Mouse (Mus musculus) erythroid progenitor cell, adult 5-6 weeks (primary cell): ENCODE data around the gene Tmem106a. TPM values are rescaled to one million over a fixed set of nuclear protein-coding genes. Genes with fewer than 3 reads are reported as not detected.
"Not testable (repeated sequence)": the region's sequence is repeated elsewhere in the genome, so short reads cannot be mapped to it uniquely, and the experiment has no call there.

Source experiments
- ATAC-seq: replicated peaks from 2 replicates; pipeline ENCODE4 v1.8.0; 2016; ENCODE audit warnings: moderate number of reproducible peaks, mild to moderate bottlenecking, moderate TSS enrichment, inconsistent platforms; ENCODE audit not compliant: poor library complexity, low FRiP score, severe bottlenecking
- total RNA-seq, 2 experiments: library from RNA; stranded (forward) in 1 of 2; stranded (reverse) in 1 of 2; fragments of 150-400 nt in 1 of 2; fragments of 186-747, 209-891 nt in 1 of 2; gene quantifications; 2 replicates each; pipeline versions ENCODE4 v1.2.3 to v1.2.4; 2015 to 2017; ENCODE audit warnings: low replicate concordance in 2 of 2

Gene Tmem106a
- total RNA-seq (2015; ENCODE audit: low replicate concordance) (13.7 and 22.2 TPM in 2 replicates), total RNA-seq (2017; ENCODE audit: low replicate concordance) (2.6 and 3.0 TPM in 2 replicates)

GRCm38 (mm10) chr11:101582054-101583035, at the start of gene Tmem106a:
TSS of gene Tmem106a (plus strand) at chr11:101582242.
- ATAC-seq: peak; percentile 93

DNA sequence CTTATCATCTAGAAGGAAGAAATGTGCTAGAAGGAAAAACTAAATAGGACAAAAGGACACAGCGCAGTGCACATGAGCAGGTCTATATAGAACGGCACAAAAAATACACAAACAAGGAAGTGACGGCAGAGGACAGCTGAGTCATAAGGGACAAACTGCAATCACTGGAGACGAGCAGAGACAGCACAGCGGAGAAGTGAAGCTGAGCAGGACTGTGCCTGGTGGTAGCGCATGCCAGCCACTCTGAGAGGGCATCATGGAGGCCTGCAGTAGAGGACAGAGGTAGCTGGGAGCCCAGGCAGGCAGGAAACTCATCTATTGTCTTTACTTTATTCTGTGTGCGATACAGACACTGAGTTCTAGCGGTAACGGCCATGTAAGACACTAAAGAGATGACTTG, 38.5 kb upstream of the Tmem106a start:
- no peak for ATAC-seq

- ATAC-seq: no peak
Measured at GRCm38 (mm10) chr11:101544132-101544531, 37.9 kb upstream of the Tmem106a start.

DNA sequence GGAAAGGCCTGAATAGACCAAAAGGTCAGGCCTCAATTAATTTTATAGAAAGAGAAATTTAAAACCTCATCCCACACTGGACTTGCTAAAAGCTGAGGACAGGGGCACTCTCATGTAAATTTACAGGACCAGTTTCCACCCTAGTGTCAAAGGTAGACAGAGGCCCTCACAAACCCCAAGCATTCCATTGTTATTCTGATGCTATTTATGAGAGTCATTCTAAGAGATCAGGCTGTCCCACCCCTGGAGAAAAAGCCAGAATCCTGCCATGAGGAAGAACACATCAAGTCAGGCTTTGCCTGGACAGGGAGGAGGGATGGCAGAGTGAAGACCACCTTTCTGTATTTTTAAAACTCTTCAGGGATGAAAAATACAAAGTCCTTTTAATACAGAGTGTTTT, 33.5 kb upstream of the Tmem106a start:
- ATAC-seq: no peak

- peak; percentile 75 for ATAC-seq
Measured at GRCm38 (mm10) chr11:101551751-101552475, 30.1 kb upstream of the Tmem106a start, which contains the start of the genes Brca1 and Nbr1. TSS of gene Brca1 (minus strand) at chr11:101551955. TSS of gene Nbr1 (plus strand) at chr11:101552149.

DNA sequence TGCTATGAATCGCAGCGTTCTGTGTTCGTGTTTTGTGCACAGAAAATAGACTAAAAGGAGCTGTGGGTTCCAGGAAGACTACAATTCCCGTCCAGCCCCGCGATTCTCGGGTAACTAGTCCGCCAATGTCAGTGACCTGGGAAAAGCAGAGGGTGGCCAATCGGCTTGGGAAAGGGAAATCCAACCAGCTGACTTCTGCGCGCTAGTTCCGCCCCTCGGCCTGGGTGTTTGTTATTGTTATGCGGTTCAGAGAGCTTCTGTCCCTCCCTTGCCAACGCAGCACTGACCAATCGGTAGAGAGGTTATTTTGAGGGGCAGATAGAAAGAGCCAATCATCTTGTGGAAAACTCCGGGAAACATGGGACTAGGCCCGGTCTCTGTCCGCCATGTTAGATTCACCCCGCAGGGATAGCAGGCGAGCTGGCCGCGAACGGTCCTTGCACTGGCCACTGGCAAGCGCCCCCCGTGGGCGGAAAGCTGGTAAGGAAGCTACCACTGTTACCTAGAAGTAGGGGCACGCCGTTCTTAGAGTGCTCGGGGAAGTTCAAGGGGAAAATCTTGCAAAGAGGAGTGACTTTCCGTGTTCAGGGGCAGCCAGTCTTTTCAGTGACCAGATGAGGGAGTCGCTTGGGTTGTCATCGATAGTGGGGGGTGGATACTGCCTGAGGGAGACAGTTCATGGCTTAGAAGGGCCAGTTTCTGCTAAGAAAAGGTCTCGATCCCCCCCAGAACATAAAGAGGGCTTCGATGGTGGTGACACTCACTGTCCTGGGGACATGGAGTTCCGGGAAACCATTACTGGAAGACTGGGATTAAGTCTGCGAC, 29.4 kb upstream of the Tmem106a start:
- ATAC-seq: peak; percentile 85

GRCm38 (mm10) chr11:101553354-101553930, 28.6 kb upstream of the Tmem106a start:
- ATAC-seq: no peak

DNA sequence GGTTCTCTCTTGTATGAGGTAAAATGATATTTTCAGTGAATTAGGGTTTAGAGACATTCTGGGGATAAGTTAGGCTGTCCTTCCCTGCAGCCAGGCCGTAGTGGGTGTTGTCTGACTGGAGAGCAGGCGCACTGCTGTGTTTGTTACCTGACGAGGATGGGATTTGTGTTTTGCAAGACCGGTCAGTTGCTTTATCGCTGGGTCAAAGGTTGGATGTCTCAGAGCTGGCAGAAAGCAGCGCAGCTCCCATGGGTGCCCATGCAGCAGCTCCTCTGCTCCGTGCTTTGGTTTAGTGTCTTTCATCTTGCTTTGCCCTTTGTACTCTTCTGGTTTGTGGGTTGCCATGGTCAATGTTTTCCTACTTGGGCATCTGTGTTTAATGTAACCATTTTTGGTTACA, 25.5 kb upstream of the Tmem106a start:
- no peak for ATAC-seq

GRCm38 (mm10) chr11:101556954-101557353, 25.1 kb upstream of the Tmem106a start:
- ATAC-seq: no peak

- ATAC-seq: peak; percentile 80
Measured at GRCm38 (mm10) chr11:101562391-101562790, 19.7 kb upstream of the Tmem106a start.

- no peak for ATAC-seq
Measured at GRCm38 (mm10) chr11:101568421-101568820, 13.6 kb upstream of the Tmem106a start.

GRCm38 (mm10) chr11:101576116-101576515, 5.9 kb upstream of the Tmem106a start:
- ATAC-seq: no peak

GRCm38 (mm10) chr11:101581081-101581764, 819 bp upstream of the Tmem106a start:
- no peak for ATAC-seq

GRCm38 (mm10) chr11:101583205-101583604, 1.2 kb downstream of the Tmem106a start:
- ATAC-seq: no peak

DNA sequence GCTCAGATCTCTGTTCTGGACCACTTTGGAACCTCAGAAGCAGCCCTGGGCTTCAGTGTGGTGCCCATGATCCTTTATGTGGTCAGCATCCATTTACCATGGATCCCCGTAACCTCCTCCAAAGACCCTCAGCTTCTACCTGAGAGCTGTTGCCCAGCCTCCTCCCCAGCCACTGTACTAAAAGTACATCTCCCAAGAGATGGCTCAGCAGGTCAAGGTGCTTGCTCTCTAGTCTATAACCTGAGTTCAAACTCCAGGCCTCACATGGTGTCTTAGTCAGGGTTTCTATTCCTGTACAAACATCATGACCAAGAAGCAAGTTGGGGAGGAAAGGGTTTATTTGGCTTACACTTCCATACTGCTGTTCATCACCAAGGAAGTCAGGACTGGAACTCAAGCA, 3.0 kb downstream of the Tmem106a start:
- not testable (repeated sequence) for ATAC-seq

DNA sequence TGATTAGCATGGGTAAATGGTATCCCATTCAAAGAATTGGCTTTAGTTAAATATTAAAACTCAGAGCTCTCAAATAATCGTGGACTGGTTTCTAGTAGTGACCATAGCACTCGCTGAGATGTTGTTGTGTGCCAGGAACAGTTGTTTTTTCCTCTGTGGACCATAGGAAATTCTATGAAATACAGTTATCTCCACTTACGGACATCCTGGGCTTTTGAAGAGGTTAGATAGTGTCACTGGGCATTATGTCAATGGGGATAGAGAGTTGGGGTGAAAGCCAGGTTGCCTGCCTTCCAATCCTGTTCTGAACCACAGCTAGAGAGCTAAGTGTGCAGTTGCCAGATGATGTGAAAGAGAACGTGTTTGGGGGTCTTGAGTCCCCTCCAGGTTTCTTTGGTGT, 3.8 kb downstream of the Tmem106a start:
- no peak for ATAC-seq

- no peak for ATAC-seq
Measured at GRCm38 (mm10) chr11:101587676-101588075, 5.6 kb downstream of the Tmem106a start.

DNA sequence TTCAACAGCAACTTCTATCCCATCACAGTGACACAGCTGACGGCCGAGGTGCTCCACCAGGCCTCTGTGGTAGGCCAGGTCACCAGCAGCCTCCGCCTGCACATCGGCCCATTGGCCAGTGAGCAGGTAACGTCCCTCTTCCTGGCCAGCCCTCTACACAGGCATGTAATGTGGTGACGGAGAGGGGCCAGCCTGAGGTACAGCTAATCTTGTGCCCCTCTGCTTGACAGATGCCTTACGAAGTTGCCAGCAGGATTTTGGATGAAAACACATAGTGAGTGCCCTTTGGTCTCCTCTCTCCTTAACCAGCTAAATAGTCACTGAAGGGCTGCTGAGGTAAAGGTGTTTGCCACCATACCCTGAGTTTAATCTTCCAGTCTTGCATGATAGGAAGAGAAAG, 6.8 kb downstream of the Tmem106a start:
- no peak for ATAC-seq

DNA sequence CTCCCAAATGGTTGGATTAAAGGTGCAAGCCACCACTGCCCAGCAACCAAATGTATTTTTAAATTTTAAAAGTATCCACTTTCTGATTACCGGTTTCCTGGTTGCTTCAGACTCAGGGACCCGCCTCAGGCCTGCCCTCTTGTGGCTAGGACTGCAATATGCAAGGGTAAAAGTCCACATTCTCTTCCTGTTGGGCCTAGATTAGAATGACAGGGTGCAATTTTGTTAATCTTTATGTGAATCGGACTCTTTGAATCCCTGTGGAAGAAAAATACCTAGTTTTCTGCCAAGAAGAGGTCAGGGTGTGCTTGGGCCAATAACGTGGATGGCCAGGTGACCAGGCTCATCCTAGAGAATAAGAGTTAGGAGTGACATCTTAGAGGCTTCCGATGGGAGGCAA, 7.4 kb downstream of the Tmem106a start:
- peak; percentile 82 for ATAC-seq
